Mouse (Mus musculus): ENCODE data around the gene Primpol.

GRCm38 (mm10) chr8:46603587-46603986, 13.4 kb downstream of the Primpol start:
- TF ChIP-seq CTCF (IDR thresholded peaks at IDR 0.05; ENCODE audit: low read depth, low read length) (no peak), POLR2A (IDR thresholded peaks at IDR 0.05; ENCODE audit: extremely low read depth, insufficient read depth, low read length) (no peak)
